Mouse (Mus musculus) kidney, adult 2 months (tissue): ENCODE results near the gene Mgst2. TPM values are rescaled to one million over a fixed set of nuclear protein-coding genes. Genes with fewer than 3 reads are reported as not detected.

Source experiments
- DNase-seq: peaks from one replicate; pipeline ENCODE4 v3.0.0; 2021
- H3K27ac ChIP-seq: fragments of 200-500 bp; 2 replicates; pipeline ENCODE4 v1.5.1; 2012; ENCODE audit warnings: low read depth, low read length, control low read depth, inconsistent platforms; ENCODE audit not compliant: insufficient read depth
- H3K27me3 ChIP-seq: fragments of 200-500 bp; replicated peaks from 2 replicates; pipeline ENCODE4 v1.6.1; 2012; ENCODE audit warnings: mild to moderate bottlenecking, moderate library complexity, low read length, inconsistent platforms; ENCODE audit not compliant: control insufficient read depth, insufficient read depth
- H3K36me3 ChIP-seq: fragments of 200-500 bp; 2 replicates; pipeline ENCODE4 v1.6.1; 2012; ENCODE audit warnings: mild to moderate bottlenecking, moderate library complexity, low read length, inconsistent platforms; ENCODE audit not compliant: control insufficient read depth, insufficient read depth
- H3K4me1 ChIP-seq: fragments of 200-500 bp; 2 replicates; pipeline ENCODE4 v1.6.1; 2011; ENCODE audit warnings: low read length; ENCODE audit not compliant: control insufficient read depth, insufficient read depth
- H3K4me3 ChIP-seq: fragments of 200-500 bp; 2 replicates; pipeline ENCODE4 v1.5.1; 2011; ENCODE audit warnings: mild to moderate bottlenecking, low read depth, low read length, control low read depth; ENCODE audit not compliant: insufficient read depth
- CTCF ChIP-seq: fragments of 200-500 bp; conservative IDR thresholded peaks from 2 replicates; pipeline ENCODE4 v1.5.1; 2011; ENCODE audit warnings: low read depth, mild to moderate bottlenecking, control low read depth, low read length, moderate library complexity, mixed read lengths; ENCODE audit not compliant: insufficient read depth, insufficient read length
- POLR2A ChIP-seq: fragments of 200-500 bp; IDR thresholded peaks from one replicate; pipeline ENCODE4 v1.6.1; 2011; ENCODE audit warnings: low read depth, low read length, control low read depth
- WGBS: fragments of 180-500 bp; shearing (Covaris S2); methylation state at CpG from one replicate; pipeline ENCODE4 v1.1.7; 2018; 5-methylcytosine and 5-hydroxymethylcytosine counted together
- polyA plus RNA-seq: library from polyadenylated mRNA; depleted of rRNA; stranded (reverse); fragments of >200 nt; gene quantifications from 2 replicates; pipeline ENCODE4 v1.2.3, GENCODE M21; 2012

Gene Mgst2
- polyA plus RNA-seq, 1 experiment: 0.55 TPM

DNA sequence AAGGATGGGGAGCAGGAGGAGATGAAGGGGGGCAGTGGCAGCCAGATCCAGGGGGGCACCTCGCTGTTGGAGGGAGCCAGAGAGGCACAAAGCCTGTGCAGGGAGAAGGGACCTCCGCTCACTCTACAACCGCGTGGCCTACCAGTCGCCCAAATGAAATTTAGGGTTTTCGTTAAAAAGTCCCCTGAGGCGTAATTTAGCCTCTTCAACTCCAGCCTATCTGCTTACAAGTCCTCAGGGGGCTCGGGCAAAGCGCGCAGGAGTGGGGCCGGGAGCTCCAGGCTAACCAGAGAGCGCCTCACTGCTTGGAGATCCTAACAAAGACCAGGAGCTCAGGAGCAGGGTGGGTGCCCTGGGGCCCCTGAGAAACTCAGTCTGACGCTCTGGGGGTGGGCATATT lies 41.8 kb downstream of the Mgst2 start:
- no peak for DNase-seq
- Histone ChIP-seq H3K27ac (no peak overlapping the region), H3K4me1 (peaks cover 7% of the 10 kb centered on the region; the same call in 1 of the 2 replicates), H3K27me3 (no peaks in the 10 kb centered on the region), H3K4me3 (no peak overlapping the region), H3K36me3 (no peaks in the 10 kb centered on the region)
- WGBS: 54% methylated on average over 13 of the region's 13 CpGs
- TF ChIP-seq CTCF (no peak), POLR2A (no peak)

DNA sequence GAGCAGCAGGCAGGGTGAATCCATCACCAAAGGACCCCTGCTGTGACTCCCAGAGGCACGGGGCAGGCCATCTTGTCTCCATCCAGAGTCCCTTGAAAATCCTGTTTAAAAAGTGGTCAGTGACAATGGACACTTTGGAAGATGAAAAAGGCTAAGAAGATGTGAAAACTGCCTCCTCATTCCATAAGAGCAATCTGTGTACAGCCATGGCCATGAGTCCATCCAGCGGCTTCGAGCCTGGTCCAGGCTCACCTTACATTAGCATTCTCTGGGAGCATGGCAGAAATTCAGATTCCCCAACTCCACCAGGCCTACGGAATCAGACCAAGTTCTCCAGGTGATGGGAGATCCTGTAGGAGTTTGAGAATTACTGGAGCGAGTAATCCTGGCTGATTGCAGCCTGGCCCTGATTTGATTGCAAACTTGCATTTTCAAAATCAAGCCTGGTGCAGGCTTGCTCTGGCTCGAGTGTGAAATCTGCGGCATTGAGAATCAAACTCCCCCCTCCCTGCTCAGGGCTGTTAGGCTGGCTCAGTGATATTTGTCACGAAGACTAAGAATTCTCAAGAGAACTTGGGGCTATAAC lies 42.6 kb downstream of the Mgst2 start:
- no peak for DNase-seq
- H3K27ac ChIP-seq: no peak overlapping the region
- H3K27me3 ChIP-seq: no peaks in the 10 kb centered on the region
- WGBS: 60% methylated on average over 8 of the region's 8 CpGs
- TF ChIP-seq POLR2A (no peak), CTCF (no peak)
- no peak overlapping the region for H3K4me3 ChIP-seq
- no peaks in the 10 kb centered on the region for H3K36me3 ChIP-seq
- H3K4me1 ChIP-seq: peaks cover 7% of the 10 kb centered on the region; the same call in 1 of the 2 replicates

DNA sequence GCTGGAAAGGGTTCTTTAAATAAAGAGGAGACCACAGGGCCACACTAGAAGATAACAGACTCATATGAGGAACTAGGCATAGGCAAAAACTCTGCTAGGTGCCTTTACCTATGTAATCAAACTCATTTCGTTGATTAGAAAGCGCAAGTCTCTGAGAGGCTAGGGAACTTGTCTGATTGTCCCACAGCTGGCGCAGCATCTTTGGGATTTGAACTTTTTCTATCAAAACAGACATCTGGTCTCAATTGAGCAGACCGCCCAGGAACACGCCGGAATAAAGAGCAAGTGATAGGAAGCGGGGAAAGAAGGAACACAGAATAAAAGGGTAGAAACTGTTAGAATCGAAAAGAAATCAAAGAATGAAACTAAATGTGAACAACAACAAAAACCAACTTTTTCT lies 43.3 kb downstream of the Mgst2 start:
- no peak overlapping the region for H3K27ac ChIP-seq
- no peak for TF ChIP-seq CTCF
- no peak for TF ChIP-seq POLR2A
- 93% methylated on average over 8 of the region's 8 CpGs for WGBS
- DNase-seq: no peak
- H3K27me3 ChIP-seq: no peaks in the 10 kb centered on the region
- H3K4me3 ChIP-seq: no peak overlapping the region
- peaks cover 7% of the 10 kb centered on the region; the same call in 1 of the 2 replicates for H3K4me1 ChIP-seq
- no peaks in the 10 kb centered on the region for H3K36me3 ChIP-seq

DNA sequence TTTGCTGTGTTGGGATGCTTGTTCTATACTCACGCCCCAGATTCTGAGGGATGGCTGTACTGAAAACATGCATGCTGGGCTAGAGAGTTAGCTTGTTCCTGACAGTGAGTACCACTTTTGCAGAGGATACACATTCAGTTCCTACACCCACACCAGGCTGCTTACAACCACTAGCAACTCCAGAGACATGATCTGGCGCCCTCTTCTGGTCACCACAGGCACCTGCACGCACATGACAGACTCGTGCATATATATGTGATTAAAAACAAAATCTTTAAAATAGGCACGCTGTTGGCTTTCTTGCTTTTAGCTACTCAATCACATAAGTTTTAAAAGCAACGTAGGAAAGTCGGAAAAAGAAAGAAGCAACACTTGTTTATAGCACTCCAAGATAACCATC lies 45.1 kb downstream of the Mgst2 start:
- H3K4me1 ChIP-seq: peaks cover 10% of the 10 kb centered on the region; the same call in 1 of the 2 replicates
- DNase-seq: no peak
- H3K27me3 ChIP-seq: no peaks in the 10 kb centered on the region
- H3K36me3 ChIP-seq: no peaks in the 10 kb centered on the region
- no peak overlapping the region for H3K27ac ChIP-seq
- WGBS: 89% methylated on average over 7 of the region's 7 CpGs
- H3K4me3 ChIP-seq: no peak overlapping the region
- TF ChIP-seq POLR2A (no peak), CTCF (peak; percentile 40)

DNA sequence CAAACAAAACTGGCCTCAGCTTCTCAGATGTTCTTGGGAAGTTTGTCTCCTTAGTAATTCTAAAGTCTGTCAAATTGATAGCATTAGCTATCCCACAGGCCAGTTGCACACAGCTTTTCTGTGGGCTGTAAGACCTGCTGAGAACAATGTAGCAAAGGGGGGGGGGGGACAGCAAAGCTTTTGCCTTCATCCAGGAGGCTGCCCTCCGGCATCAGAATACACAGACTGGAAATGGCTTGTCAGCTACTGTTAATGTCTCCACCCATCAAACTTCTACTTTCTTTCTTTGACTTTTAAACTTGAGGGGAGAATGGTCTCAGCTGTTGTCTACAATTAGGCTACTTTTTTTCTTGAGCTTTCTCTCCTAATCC lies 48.2 kb downstream of the Mgst2 start:
- WGBS: 50% methylated on average over 1 of the region's 1 CpGs
- H3K27ac ChIP-seq: peak overlapping the region; percentile 36
- TF ChIP-seq CTCF (no peak), POLR2A (no peak)
- DNase-seq: no peak
- H3K4me1 ChIP-seq: 0 out of 2 replicates have a peak, but pooled peaks cover 4% of the 10 kb centered on the region
- no peaks in the 10 kb centered on the region for H3K36me3 ChIP-seq
- H3K4me3 ChIP-seq: no peak overlapping the region
- H3K27me3 ChIP-seq: no peaks in the 10 kb centered on the region

DNA sequence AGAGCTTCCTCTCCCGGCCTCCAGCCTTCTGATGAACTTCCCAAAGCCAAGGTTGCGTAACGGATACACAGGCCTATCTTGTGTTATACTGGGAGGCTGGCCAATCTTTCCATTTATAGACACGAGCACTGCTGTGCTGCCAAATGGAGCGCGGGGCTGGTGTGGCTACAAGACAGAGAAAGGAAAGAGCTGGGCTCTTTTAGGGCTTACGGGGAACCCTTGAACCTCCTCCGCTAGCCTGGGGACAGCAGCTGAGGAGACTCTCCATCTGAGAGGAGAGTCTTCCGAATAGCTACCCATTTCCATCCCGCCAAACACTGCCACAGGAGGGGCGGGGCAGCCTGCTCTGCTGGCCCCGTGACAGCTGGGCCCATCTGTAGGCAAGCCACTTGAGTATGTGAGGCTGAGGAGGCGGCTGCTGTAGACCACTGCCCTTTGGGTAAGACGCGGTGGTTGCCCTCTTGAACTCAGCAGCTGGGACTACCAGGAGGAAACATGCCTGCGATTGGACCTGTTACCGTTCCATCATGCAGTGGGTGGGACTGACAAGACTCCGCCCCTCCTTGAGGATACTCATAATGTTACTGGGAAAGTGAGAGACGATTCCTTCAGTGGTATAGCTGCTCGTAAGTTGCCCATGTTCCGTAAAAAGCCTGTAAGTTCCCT lies 48.7 kb downstream of the Mgst2 start:
- 43% methylated on average over 21 of the region's 21 CpGs for WGBS
- peak; percentile 94 for DNase-seq
- Histone ChIP-seq H3K36me3 (no peaks in the 10 kb centered on the region), H3K27me3 (no peaks in the 10 kb centered on the region), H3K27ac (peak overlapping the region; percentile 95), H3K4me1 (0 out of 2 replicates have a peak, but pooled peaks cover 4% of the 10 kb centered on the region), H3K4me3 (peak overlapping the region; percentile 48)
- no peak for TF ChIP-seq CTCF
- TF ChIP-seq POLR2A: peak; percentile 11

DNA sequence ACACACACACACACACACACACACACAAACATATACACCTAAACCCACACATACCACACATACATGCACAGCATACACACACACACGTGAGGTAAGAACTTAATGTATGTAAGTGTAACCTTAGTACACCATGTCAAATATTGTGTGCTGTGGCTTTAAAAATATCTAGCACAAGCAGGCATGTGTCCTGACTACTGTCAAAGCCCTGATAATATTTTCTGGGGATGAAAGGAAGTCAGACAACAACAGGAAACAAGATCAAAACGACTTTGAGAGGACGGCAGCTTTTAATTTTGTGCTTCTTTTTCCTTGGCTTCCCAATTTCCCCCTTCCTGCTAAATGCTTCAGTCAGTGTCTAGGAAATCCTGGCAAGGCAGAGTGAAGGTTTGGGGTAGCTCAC lies 52.2 kb downstream of the Mgst2 start:
- TF ChIP-seq POLR2A (no peak), CTCF (no peak)
- Histone ChIP-seq H3K4me1 (0 out of 2 replicates have a peak, but pooled peaks cover 4% of the 10 kb centered on the region), H3K36me3 (no peaks in the 10 kb centered on the region), H3K27me3 (no peaks in the 10 kb centered on the region), H3K4me3 (no peak overlapping the region), H3K27ac (peak overlapping the region; percentile 64; the same call in 1 of the 2 replicates)
- DNase-seq: peak; percentile 30
- 46% methylated on average over 3 of the region's 3 CpGs for WGBS
